Mouse (Mus musculus) bone marrow macrophage, adult 2 months (primary cell): ENCODE results near the gene Gm20388.

Experiments
- CTCF ChIP-seq: IDR thresholded peaks from 2 replicates; pipeline ENCODE4 v1.5.1; 2012; ENCODE audit warnings: low read depth, mild to moderate bottlenecking, low read length, moderate library complexity
- POLR2A ChIP-seq: IDR thresholded peaks from 2 replicates; pipeline ENCODE4 v1.6.1; 2012; ENCODE audit warnings: mild to moderate bottlenecking, low read depth, low read length, borderline replicate concordance

- no peak for TF ChIP-seq POLR2A
- TF ChIP-seq CTCF = peak; percentile 36; the same call in 1 of the 2 replicates
These were observed 15.8 kb downstream of the Gm20388 start for GRCm38 (mm10) chr8:119926474-119926873.
